Mouse (Mus musculus) midbrain, embryonic 14.5 days (tissue): ENCODE data around the gene Il25. TPM values are rescaled to one million over a fixed set of nuclear protein-coding genes. Genes with fewer than 3 reads are reported as not detected.
A peak's percentile ranks its signal among the peaks of the same experiment; 100 is the strongest.

Experiments used
- ATAC-seq: fragments of 200-750 bp; cut with Nextera tagmentation; 2 replicates; pipeline ENCODE4 v1.8.0; 2017; ENCODE audit warnings: moderate number of reproducible peaks, moderate library complexity; ENCODE audit not compliant: low FRiP score, low TSS enrichment
- DNase-seq: peaks from one replicate; pipeline ENCODE4 v3.0.0-alpha.2; 2015
- H3K27ac ChIP-seq: fragments of 300-500 bp; sonication (generic); replicated peaks from 2 replicates; pipeline ENCODE4 v1.5.1; 2014; ENCODE audit warnings: mild to moderate bottlenecking, low read depth, low read length, moderate library complexity
- H3K27me3 ChIP-seq: fragments of 300-500 bp; sonication (generic); 2 replicates; pipeline ENCODE4 v1.6.1; 2014; ENCODE audit warnings: low read length, control low read depth, mixed read lengths; ENCODE audit not compliant: control insufficient read depth, insufficient read depth
- H3K36me3 ChIP-seq: fragments of 300-500 bp; sonication (generic); 2 replicates; pipeline ENCODE4 v1.6.1; 2014; ENCODE audit warnings: low read length, control low read depth; ENCODE audit not compliant: control insufficient read depth, insufficient read depth
- H3K4me1 ChIP-seq: fragments of 300-500 bp; sonication (generic); 2 replicates; pipeline ENCODE4 v1.6.1; 2014; ENCODE audit warnings: mild to moderate bottlenecking, antibody characterized with exemption, low read length, control low read depth; ENCODE audit not compliant: control insufficient read depth, insufficient read depth
- H3K4me2 ChIP-seq: fragments of 300-500 bp; sonication (generic); 2 replicates; pipeline ENCODE4 v1.6.1; 2014; ENCODE audit warnings: mild to moderate bottlenecking, low read length, moderate library complexity
- H3K4me3 ChIP-seq: fragments of 300-500 bp; sonication (generic); replicated peaks from 2 replicates; pipeline ENCODE4 v1.5.1; 2014; ENCODE audit warnings: low read depth, low read length
- H3K9ac ChIP-seq: fragments of 300-500 bp; sonication (generic); replicated peaks from 2 replicates; pipeline ENCODE4 v1.6.1; 2014; ENCODE audit warnings: mild to moderate bottlenecking, low read length, moderate library complexity
- H3K9me3 ChIP-seq: fragments of 300-500 bp; sonication (generic); 2 replicates; pipeline ENCODE4 v1.6.1; 2016; ENCODE audit warnings: low read length, control low read depth, mixed read lengths; ENCODE audit not compliant: control insufficient read depth
- WGBS: fragments of 180-500 bp; shearing (Covaris S2); extraction: QIAGEN DNeasy Blood & Tissue Kit; methylation state at CpG from one replicate; pipeline ENCODE4 v1.1.7; 2014; 5-methylcytosine and 5-hydroxymethylcytosine counted together
- polyA plus RNA-seq: library from polyadenylated mRNA; unstranded; fragments of >200 nt; fragmentation: Nextera tagmentation; extraction: Ambion mirVana; gene quantifications from 2 replicates; pipeline ENCODE4 v1.2.1, GENCODE M21; 2014

Il25 gene
- polyA plus RNA-seq, 1 experiment from 2014 or later: not detected

GRCm38 (mm10) chr14:54936831-54937160, 4.3 kb downstream of the Il25 start:
- ATAC-seq (no peak), DNase-seq (peak; percentile 4)
- WGBS: 57% methylated on average over 6 of the region's 6 CpGs
- H3K9me3 ChIP-seq: no peaks in the 10 kb centered on the region
- H3K27ac ChIP-seq: no peak overlapping the region
- no peak overlapping the region for H3K4me3 ChIP-seq
- no peak overlapping the region for H3K4me2 ChIP-seq
- H3K9ac ChIP-seq: no peak overlapping the region
- no peaks in the 10 kb centered on the region for H3K27me3 ChIP-seq
- peaks cover 11% of the 10 kb centered on the region for H3K4me1 ChIP-seq
- no peaks in the 10 kb centered on the region for H3K36me3 ChIP-seq

GRCm38 (mm10) chr14:54937361-54938182, 5.1 kb downstream of the Il25 start:
- no peaks in the 10 kb centered on the region for H3K27me3 ChIP-seq
- no peaks in the 10 kb centered on the region for H3K36me3 ChIP-seq
- H3K4me1 ChIP-seq: peaks cover 11% of the 10 kb centered on the region
- no peak overlapping the region for H3K9ac ChIP-seq
- H3K4me3 ChIP-seq: no peak overlapping the region
- DNase-seq (no peak), ATAC-seq (no peak)
- no peak overlapping the region for H3K27ac ChIP-seq
- H3K9me3 ChIP-seq: no peaks in the 10 kb centered on the region
- 93% methylated on average over 16 of the region's 16 CpGs for whole genome bisulfite sequencing
- H3K4me2 ChIP-seq: no peak overlapping the region

- no peak for ATAC-seq
- Histone ChIP-seq H3K4me3 (no peak overlapping the region), H3K4me1 (peaks cover 6% of the 10 kb centered on the region; the same call in 1 of the 2 replicates), H3K9me3 (no peaks in the 10 kb centered on the region), H3K36me3 (no peaks in the 10 kb centered on the region), H3K27me3 (no peaks in the 10 kb centered on the region), H3K27ac (no peak overlapping the region), H3K4me2 (no peak overlapping the region), H3K9ac (no peak overlapping the region)
- DNase-seq: no peak
- 83% methylated on average over 15 of the region's 15 CpGs for WGBS
Measured at GRCm38 (mm10) chr14:54938431-54939219, 6.1 kb downstream of the Il25 start.

GRCm38 (mm10) chr14:54939434-54940175, 7.1 kb downstream of the Il25 start:
- Histone ChIP-seq H3K4me1 (peaks cover 6% of the 10 kb centered on the region; the same call in 1 of the 2 replicates), H3K27me3 (no peaks in the 10 kb centered on the region), H3K36me3 (no peaks in the 10 kb centered on the region), H3K27ac (no peak overlapping the region), H3K9me3 (no peaks in the 10 kb centered on the region), H3K9ac (no peak overlapping the region), H3K4me3 (no peak overlapping the region), H3K4me2 (no peak overlapping the region)
- ATAC-seq: no peak
- WGBS: 54% methylated on average over 12 of the region's 12 CpGs
- DNase-seq: peak; percentile 69

GRCm38 (mm10) chr14:54940176-54940530, 7.7 kb downstream of the Il25 start:
- ATAC-seq (no peak), DNase-seq (no peak)

GRCm38 (mm10) chr14:54941024-54941978, 8.8 kb downstream of the Il25 start:
- no peaks in the 10 kb centered on the region for H3K27me3 ChIP-seq
- 74% methylated on average over 13 of the region's 13 CpGs for WGBS
- H3K27ac ChIP-seq: no peak overlapping the region
- H3K4me3 ChIP-seq: no peak overlapping the region
- H3K36me3 ChIP-seq: no peaks in the 10 kb centered on the region
- no peak overlapping the region for H3K4me2 ChIP-seq
- DNase-seq (no peak), ATAC-seq (no peak)
- no peak overlapping the region for H3K9ac ChIP-seq
- H3K9me3 ChIP-seq: no peaks in the 10 kb centered on the region
- H3K4me1 ChIP-seq: peaks cover 2% of the 10 kb centered on the region; the same call in 1 of the 2 replicates

More at GRCm38 (mm10) chr14:54940176-54940530, 7.7 kb downstream of the Il25 start:
- no peaks in the 10 kb centered on the region for H3K36me3 ChIP-seq
- H3K4me1 ChIP-seq: peaks cover 6% of the 10 kb centered on the region; the same call in 1 of the 2 replicates
- no peak overlapping the region for H3K4me3 ChIP-seq
- WGBS: 86% methylated on average over 3 of the region's 3 CpGs
- H3K4me2 ChIP-seq: no peak overlapping the region
- H3K9ac ChIP-seq: no peak overlapping the region
- no peak overlapping the region for H3K27ac ChIP-seq
- H3K27me3 ChIP-seq: no peaks in the 10 kb centered on the region
- no peaks in the 10 kb centered on the region for H3K9me3 ChIP-seq

GRCm38 (mm10) chr14:54942479-54942878, 10.0 kb downstream of the Il25 start:
- ATAC-seq (no peak), DNase-seq (no peak)
- no peaks in the 10 kb centered on the region for H3K27me3 ChIP-seq
- WGBS: 94% methylated on average over 8 of the region's 8 CpGs
- H3K9ac ChIP-seq: no peak overlapping the region
- no peaks in the 10 kb centered on the region for H3K36me3 ChIP-seq
- H3K4me1 ChIP-seq: no peaks in the 10 kb centered on the region
- H3K27ac ChIP-seq: no peak overlapping the region
- no peak overlapping the region for H3K4me3 ChIP-seq
- no peaks in the 10 kb centered on the region for H3K9me3 ChIP-seq
- H3K4me2 ChIP-seq: no peak overlapping the region

GRCm38 (mm10) chr14:54943971-54944370, 11.5 kb downstream of the Il25 start:
- WGBS: 95% methylated on average over 7 of the region's 7 CpGs
- Histone ChIP-seq H3K27ac (no peak overlapping the region), H3K9ac (no peak overlapping the region), H3K4me2 (no peak overlapping the region), H3K9me3 (no peaks in the 10 kb centered on the region), H3K36me3 (no peaks in the 10 kb centered on the region), H3K27me3 (no peaks in the 10 kb centered on the region), H3K4me3 (no peak overlapping the region), H3K4me1 (no peaks in the 10 kb centered on the region)
- DNase-seq (no peak), ATAC-seq (no peak)
